Mouse (Mus musculus) cerebellum, adult (tissue): ENCODE measurements around the gene Plxnb3.

Experiments used
- ATAC-seq: cut with Nextera tagmentation; 2 replicates; pipeline ENCODE4 v1.9.2; 2017; ENCODE audit warnings: mild to moderate bottlenecking, moderate library complexity, mixed read lengths; ENCODE audit not compliant: insufficient number of reproducible peaks, low FRiP score, low TSS enrichment

The Plxnb3 gene

DNA sequence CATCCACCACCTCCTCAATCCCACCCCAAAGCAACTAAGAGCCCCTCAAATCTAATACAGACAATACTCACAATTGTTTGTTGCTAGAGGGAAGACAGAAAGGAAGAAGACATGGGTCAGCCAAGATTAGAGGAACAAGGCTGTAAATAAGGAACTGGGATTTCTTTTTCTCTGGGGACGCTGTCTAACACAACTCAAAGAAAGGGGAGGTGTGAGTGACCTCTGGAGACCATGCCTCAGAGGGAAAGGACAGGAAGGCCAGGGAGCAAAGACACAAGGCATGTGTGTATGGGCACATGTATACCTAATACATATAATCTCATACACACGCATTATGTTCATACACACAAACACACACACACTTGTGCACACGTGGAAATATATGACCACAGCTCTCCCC lies 25.3 kb downstream of the Plxnb3 start:
- ATAC-seq = no peak

DNA sequence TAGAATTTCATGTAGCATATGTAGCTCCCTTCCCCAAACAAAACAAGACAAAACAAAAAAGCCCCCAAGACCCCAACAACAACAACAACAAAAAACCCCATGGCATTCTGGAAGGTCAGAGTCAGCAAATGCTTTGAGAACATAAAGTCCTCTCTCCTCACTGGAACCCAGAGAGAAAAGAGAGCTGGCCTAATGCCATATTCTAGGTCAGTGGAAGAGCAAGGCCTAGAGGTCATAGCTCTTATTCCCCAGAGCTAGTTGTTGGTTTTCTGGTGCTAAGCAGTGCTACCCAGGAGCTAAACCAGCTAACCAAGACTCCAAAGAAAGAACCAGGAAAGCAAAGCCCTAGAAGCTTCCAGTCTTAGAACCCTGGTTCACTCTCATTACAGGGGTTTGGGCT lies 28.8 kb downstream of the Plxnb3 start:
- no peak for ATAC-seq

DNA sequence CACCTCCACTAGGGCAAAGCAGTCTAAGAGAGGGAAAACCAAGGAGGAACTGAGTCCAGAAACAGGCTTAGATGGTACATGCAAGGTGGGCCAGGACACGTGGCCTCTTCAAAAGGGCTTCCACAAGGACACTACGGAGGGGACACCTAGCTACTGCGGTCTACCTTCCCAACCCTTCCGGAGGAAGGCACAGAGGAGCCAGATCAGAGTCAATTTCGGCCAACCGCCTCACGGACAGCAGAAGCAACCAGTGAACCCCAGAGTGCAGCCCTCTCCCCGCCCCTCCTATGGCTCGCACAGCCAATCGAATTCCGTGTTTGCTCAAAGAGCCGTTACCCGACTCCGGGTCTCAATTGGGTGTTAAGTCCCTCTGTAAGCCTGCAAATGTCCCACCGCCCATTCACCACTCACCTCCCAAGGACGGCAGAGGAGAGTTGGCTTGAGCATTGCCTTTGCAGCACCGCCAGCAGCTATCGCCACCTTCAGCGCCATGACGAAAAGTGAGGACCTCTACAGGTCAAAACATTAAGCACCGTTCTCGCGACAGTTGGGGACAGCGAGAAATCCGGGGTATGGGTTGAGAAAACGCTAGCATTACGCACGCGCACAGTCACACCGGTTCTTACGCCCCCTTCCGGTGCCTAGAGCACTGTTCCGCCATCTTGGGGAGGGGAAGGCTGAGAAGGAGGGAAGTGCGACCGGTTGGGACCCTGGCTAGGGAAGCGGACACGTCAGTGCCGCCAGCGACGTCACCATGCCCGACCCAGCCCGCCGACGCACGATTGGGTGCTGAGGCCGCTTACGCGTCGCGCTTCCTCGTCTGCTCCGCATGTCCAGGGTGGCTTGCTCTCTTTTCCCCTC lies 29.7 kb downstream of the Plxnb3 start, which contains the start of the genes Idh3g and Ssr4:
Gene Idh3g (minus strand): TSS at position 534 of the 861 bp plus-strand sequence.
Gene Ssr4 (plus strand): TSS at position 665 of the 861 bp plus-strand sequence.
- ATAC-seq = peak; percentile 89

DNA sequence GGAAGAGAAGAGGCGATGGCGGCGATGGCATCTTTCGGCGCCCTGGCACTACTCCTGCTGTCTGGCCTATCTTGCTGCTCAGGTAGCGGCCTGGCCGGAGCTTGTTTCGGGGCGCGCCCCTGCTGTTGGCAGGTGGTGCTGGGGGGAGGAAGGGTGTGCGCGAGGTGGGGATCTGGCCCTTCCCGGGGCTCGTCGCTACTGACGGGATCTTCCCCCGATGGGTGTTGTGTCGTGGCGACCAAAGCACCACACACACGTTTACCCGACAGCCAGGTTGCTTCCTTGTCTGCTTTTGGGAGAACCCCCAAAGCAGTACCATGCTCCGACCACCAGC lies 30.3 kb downstream of the Plxnb3 start:
- ATAC-seq = no peak

DNA sequence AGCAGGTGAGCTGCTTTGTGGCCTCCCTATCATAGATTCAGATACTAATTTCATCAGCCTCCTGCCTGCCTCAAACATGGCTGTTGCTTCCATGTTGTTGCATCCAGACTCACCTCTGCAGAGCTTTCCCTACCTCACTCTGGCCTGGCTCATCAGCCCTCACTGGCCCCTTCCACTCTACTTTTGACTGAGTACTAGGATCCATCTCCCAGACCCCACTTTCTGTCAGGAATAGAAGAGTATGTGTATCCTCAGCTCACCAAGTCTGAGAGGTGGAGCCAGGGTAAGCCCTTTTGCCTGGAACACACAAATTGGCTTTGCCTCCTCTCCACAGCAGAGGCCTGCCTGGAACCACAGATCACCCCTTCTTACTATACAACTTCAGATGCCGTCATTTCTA lies 31.6 kb downstream of the Plxnb3 start:
- ATAC-seq = no peak

DNA sequence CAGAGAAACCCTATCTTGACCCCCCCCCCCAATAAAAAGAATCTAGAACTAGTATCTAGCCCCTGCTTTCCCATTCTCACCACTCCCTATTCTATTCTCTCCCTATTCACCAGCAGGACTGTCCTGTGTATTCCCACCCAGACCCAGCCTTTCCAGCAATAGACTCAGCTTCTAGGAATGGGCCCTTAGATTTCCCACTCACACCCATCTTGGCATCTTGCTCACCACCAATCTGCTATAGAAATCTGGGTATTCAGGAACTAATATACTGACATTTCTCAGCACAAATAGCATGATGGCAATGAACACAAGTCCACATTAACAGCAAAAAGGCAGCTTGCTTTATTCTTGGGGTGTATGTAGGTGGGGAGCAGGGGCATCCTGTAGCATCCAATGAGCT lies 36.1 kb downstream of the Plxnb3 start:
- ATAC-seq = no peak

DNA sequence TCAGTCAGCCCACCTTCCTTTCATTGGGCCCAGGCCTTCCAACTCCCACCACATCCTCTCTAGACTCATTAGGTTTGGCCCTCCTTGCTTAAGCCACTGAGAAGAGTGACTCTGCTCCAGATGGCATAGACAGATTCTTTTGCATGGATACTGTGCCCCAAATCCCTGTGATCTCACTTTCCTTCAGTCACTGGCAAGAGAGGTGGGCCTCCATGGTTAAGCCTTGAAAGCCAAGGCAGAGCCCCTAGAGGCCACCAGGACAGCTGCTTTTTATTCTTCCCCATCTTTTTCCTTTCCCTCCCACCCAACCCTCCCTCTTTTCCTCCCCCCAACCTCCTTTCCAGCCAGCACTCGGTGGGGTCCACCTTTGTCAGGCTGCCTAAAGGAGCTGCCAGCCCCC lies 36.6 kb downstream of the Plxnb3 start:
- no peak for ATAC-seq

DNA sequence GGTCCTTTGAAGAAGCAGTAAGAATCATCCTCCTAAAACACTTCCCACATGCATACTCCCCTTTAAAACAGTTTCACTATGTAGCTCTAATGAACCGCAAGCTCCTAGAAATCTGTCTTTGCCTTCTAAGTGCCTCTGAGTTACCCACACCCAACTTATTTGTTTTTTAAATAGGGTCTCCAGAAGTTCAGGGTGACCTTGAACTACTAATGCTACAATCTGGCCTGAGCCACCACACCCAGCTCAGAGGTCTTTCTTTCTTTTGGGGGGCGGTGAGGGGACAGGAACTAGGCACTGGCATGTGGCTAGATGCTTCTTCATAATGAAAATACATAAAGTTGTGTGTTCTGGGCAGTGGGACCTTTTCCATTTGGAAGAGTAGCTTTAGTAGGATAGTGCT lies 40.6 kb downstream of the Plxnb3 start:
- ATAC-seq = no peak

DNA sequence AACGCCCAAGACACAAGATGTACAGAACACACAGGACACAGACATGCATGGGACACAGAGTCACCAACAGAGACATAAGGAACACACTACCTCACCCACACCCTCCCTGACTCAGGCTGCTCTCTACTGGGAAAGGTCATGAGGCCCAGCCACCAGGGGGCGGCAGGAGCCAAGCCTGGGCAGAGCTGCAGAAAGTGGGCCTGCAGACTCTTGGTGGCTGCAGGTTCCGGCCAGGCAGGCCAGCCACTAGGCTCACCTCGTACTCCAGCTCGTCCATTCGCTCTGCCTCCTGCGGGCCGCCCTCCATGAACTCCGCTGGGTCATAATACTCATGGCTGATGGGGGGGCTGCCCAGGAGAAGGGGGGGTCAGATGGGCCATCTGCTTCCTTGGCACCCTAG lies 41.6 kb downstream of the Plxnb3 start:
- ATAC-seq = peak; percentile 93

DNA sequence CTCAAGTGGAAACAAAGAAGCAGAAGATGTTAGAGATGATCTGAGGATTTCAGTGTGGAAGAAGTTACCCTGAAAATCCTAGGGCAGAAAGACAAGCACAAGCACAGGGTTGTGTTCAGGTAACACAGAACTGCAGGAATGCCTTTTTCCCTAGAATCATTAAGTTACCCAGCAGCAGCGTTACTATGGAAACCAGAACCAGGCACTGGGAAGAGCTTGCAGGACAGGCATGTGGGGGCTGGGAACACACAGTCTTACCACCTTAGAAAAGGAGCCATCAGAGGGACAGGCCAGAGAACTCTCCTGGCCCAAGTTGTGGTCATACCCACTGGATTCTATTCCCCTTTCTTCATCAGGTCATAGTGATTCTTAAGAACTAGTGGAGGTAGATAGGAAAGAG lies 48.9 kb downstream of the Plxnb3 start:
- ATAC-seq = no peak

DNA sequence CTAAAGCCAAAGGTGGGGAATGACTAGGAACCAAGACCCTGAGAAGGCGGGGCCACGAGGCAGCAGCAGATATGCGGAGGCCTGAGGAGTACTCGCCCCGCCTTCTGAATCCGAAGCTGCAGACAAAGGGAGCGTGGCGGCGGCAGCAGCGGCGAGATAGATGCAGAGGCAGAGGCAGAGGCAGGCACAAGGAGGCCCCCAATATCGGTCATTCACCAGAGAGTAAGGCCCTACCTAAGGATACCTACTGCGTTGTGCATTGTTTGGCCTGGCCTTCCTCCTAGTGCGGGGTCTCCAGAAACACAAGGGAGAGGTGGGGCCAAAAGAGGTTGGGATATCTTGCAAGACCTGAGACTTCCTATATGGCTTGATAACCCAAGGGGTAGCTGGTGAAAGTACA lies 58.2 kb downstream of the Plxnb3 start:
- ATAC-seq = no peak

DNA sequence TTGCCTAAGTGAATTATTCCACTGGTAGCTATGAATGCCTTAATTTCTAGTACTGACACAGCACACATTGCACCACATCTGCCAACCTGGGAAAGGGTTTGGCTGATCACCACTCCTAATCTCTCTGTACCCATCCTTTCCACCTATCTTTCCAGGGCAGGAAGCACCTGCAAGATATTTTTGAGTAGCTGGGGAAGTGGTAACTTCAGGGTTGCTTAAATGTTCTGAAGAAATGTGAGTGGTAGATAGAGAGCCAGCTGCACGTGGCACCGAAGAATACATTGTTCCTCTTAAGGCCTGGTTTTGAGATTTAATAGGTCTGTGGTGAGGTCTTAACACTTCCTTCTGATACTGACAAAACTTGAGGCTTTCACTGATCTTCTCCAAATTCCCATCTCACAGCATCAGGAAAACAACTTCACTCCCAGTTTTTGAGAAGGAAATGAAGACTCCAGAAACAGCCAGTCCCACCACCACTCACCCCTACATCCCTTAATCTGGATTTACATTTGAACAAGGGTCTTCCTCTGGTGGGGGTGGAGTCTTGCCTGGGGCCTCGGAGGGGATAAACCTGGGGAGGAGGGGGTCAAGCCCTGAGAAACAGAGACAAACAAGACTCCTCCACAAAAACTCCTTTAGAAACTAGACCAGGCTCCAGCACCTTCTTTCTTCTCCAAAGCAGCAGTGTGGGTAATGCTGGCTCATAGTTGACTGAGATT lies 59.9 kb downstream of the Plxnb3 start:
- ATAC-seq = no peak
